Mouse (Mus musculus): ENCODE measurements around the gene Tpm1.

DNA sequence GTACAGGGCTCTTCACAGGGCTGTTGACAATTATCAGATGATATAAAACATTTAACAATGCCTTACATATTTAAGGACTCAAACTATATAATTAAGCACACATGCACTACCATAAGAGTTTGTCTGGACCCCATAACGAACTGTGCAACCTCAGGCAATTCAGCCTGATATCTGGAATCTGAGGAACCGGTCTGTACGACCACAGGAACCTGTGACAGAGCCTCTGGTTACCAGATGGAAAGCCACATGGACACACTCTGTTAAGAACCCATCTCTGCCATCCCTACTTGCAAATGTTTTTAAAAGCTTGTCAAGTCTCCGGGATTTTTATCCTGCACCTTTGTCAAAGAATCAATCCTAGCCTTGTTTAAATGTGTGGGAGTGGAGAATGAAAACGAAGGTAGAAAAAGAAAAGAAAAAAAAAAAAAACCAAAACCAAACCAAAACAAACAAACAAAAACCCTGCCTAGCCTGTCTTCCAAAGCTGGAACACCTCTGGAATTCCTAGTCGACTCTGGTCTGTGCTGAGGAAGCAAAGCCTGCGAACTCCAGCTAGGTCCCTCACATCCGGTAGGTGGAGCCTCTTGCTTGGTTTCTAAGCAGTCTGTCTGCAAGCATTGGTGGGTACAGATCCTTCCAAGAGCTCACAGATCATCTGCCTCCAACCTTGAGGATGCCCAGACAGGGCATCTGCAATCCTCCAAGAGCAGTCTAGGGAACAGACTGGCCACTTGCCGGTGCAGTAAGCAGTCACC lies 4.5 kb downstream of the Tpm1 start:
- no peak for TF ChIP-seq TAL1 (IDR thresholded peaks at IDR 0.05; ENCODE audit: low read length)
- TF ChIP-seq GATA1 (IDR thresholded peaks at IDR 0.05; ENCODE audit: low read length), result no peak
